Comparison of ENCODE assay signal across 9 mouse cellular contexts in the genomic region with DNA sequence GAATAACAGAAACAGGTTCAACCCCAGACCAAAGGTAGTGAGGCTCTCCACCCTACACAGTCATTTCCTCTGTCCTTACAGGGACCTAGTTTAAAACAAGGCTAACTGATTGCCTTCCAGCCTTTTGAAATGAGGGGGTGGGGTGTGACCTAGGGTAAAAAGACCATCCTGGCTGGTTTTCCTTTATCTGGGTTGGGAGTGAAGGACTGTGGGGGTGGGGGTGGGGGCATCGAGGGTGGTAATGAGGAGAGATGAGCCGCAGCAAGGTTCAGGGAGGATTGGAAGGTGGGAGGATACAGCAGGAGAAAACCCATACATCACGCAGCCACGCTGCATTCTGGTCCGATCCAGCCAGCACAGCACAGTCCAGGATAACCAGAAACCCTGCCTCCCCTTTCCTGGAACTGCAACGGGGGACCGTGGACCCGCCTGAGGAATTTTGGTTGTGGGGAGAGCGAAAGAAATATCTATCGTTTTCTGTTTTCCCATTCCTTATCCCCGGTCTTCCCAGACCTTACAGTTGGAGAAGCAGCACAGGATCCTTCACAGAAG. TPM values are rescaled to one million over a fixed set of nuclear protein-coding genes. Genes with fewer than 3 reads are reported as not detected.
DNase-seq lines count a peak whose midpoint lies in the region; ATAC-seq lines count a peak whose summit lies in the region.
"Had no signal": no experiment of that assay in that cellular context is flagged by ENCODE, and none has a peak within 500 bp of the region (broad histone marks: within the 10 kb centered on the region; RNA-seq: fewer than 3 reads in every experiment).

No protein-coding gene starts in this region.

- H3K4me3 ChIP-seq in liver, embryonic 13.5 days (replicated peaks) = no peak overlapping the region
- peak overlapping the region; percentile 47 for H3K4me3 ChIP-seq in hindbrain, embryonic 11.5 days (ENCODE audit: low read depth, low read length)
- peak overlapping the region; percentile 53 for H3K4me3 ChIP-seq in neural tube, embryonic 13.5 days
- H3K4me3 ChIP-seq: lung, embryonic 15.5 days had no signal

- H3K9ac ChIP-seq in liver, embryonic 13.5 days = no peak overlapping the region
- peak overlapping the region; percentile 59 for H3K9ac ChIP-seq in hindbrain, embryonic 11.5 days (ENCODE audit: low read depth, low read length)
- peak overlapping the region; percentile 74 for H3K9ac ChIP-seq in neural tube, embryonic 13.5 days
- H3K9ac ChIP-seq: lung, embryonic 15.5 days had no signal

- peak; percentile 22 to 30 for DNase-seq in frontal cortex, postnatal 36 days (ENCODE audit: low spot score in 2 of 2)
- no peak for DNase-seq in frontal cortex, postnatal 10 days (ENCODE audit: low spot score in 2 of 2)
- no peak for DNase-seq in liver, embryonic 13.5 days
- no peak for DNase-seq in liver
- peak; percentile 30 for DNase-seq in hindbrain, embryonic 11.5 days (ENCODE audit: low spot score)
- DNase-seq in thymus, postnatal 25 days = no peak
- no peak for DNase-seq in yolk sac, embryonic 10.5 days (ENCODE audit: low spot score)

- ATAC-seq in liver, embryonic 13.5 days (ENCODE audit: low read depth) = no peak
- peak; percentile 37 for ATAC-seq in hindbrain, embryonic 11.5 days (ENCODE audit: low FRiP score)
- peak; percentile 25; the same call in 1 of the 2 replicates for ATAC-seq in neural tube, embryonic 13.5 days (ENCODE audit: low read depth)

- WGBS in liver, embryonic 13.5 days (ENCODE audit: insufficient replicate concordance) = 29% methylated on average over 11 of the region's 11 CpGs
- 22% methylated on average over 11 of the region's 11 CpGs for WGBS in hindbrain, embryonic 11.5 days
- 10% methylated on average over 11 of the region's 11 CpGs for WGBS in neural tube, embryonic 13.5 days

- H3K4me1 ChIP-seq in liver, embryonic 13.5 days (replicated peaks) = peaks cover 21% of the 10 kb centered on the region
- peaks cover 14% of the 10 kb centered on the region for H3K4me1 ChIP-seq in hindbrain, embryonic 11.5 days (replicated peaks; ENCODE audit: control insufficient read depth, insufficient read depth, low read length)
- H3K4me1 ChIP-seq in neural tube, embryonic 13.5 days (replicated peaks) = peaks cover 49% of the 10 kb centered on the region

- 0 out of 2 replicates have a peak overlapping the region, but pooled peaks have one; percentile 8 for H3K4me2 ChIP-seq in liver, embryonic 13.5 days
- peak overlapping the region; percentile 83 for H3K4me2 ChIP-seq in hindbrain, embryonic 11.5 days (replicated peaks; ENCODE audit: low read depth, low read length)
- H3K4me2 ChIP-seq in neural tube, embryonic 13.5 days = peak overlapping the region; percentile 98

- H3K36me3 ChIP-seq in liver, embryonic 13.5 days = no peaks in the 10 kb centered on the region
- H3K36me3 ChIP-seq in hindbrain, embryonic 11.5 days (ENCODE audit: control insufficient read depth, insufficient read depth, low read length) = no peaks in the 10 kb centered on the region
- 0 out of 2 replicates have a peak, but pooled peaks cover 6% of the 10 kb centered on the region for H3K36me3 ChIP-seq in neural tube, embryonic 13.5 days
- H3K36me3 ChIP-seq: lung, embryonic 15.5 days had no signal

- H3K9me3 ChIP-seq in liver, embryonic 13.5 days (replicated peaks) = no peaks in the 10 kb centered on the region
- H3K9me3 ChIP-seq in hindbrain, embryonic 11.5 days (ENCODE audit: control insufficient read depth, low read length) = no peaks in the 10 kb centered on the region
- H3K9me3 ChIP-seq in neural tube, embryonic 13.5 days = no peaks in the 10 kb centered on the region
- H3K9me3 ChIP-seq: lung, embryonic 15.5 days had no signal

- H3K27ac ChIP-seq in liver, embryonic 13.5 days = no peak overlapping the region
- H3K27ac ChIP-seq in hindbrain, embryonic 11.5 days (ENCODE audit: low read depth, low read length) = 0 out of 2 replicates have a peak overlapping the region, but pooled peaks have one; percentile 1
- peak overlapping the region; percentile 78 for H3K27ac ChIP-seq in neural tube, embryonic 13.5 days (replicated peaks)
- H3K27ac ChIP-seq: lung, embryonic 15.5 days had no signal

- H3K27me3 ChIP-seq in liver, embryonic 13.5 days = peaks cover 83% of the 10 kb centered on the region
- H3K27me3 ChIP-seq in hindbrain, embryonic 11.5 days (ENCODE audit: control insufficient read depth, insufficient read depth, low read length) = peaks cover 11% of the 10 kb centered on the region
- H3K27me3 ChIP-seq in neural tube, embryonic 13.5 days = peaks cover 5% of the 10 kb centered on the region; the same call in 1 of the 2 replicates

RNA-seq across cellular contexts. Expression of a gene that starts 2.2 kb away (rescaled TPM):
- 0.35 and 0.37 TPM in 2 replicates for polyA plus RNA-seq in liver, embryonic 13.5 days (2015; fragmentation: Nextera tagmentation; extraction: Ambion mirVana)
- 5.2 and 5.9 TPM in 2 replicates for polyA plus RNA-seq in hindbrain, embryonic 11.5 days (2014; fragmentation: Nextera tagmentation; extraction: Ambion mirVana)
- polyA plus RNA-seq in neural tube, embryonic 13.5 days (2015; fragmentation: Nextera tagmentation; extraction: Ambion mirVana) = 6.2 and 7.4 TPM in 2 replicates

RNA-seq across cellular contexts. Expression of a gene that starts 12.4 kb away (rescaled TPM):
- polyA plus RNA-seq in liver, embryonic 13.5 days (2015; fragmentation: Nextera tagmentation; extraction: Ambion mirVana) = 14.7 and 15.5 TPM in 2 replicates
- polyA plus RNA-seq in hindbrain, embryonic 11.5 days (2014; fragmentation: Nextera tagmentation; extraction: Ambion mirVana) = 21.7 and 33.0 TPM in 2 replicates
- polyA plus RNA-seq in neural tube, embryonic 13.5 days (2015; fragmentation: Nextera tagmentation; extraction: Ambion mirVana) = 20.5 and 21.7 TPM in 2 replicates

RNA-seq across cellular contexts. Expression of a gene that starts 32.9 kb away (rescaled TPM):
- 0.06 TPM in 1 of 2 replicates, not detected in the other for polyA plus RNA-seq in liver, embryonic 13.5 days (2015; fragmentation: Nextera tagmentation; extraction: Ambion mirVana)
- 2.4 and 3.0 TPM in 2 replicates for polyA plus RNA-seq in hindbrain, embryonic 11.5 days (2014; fragmentation: Nextera tagmentation; extraction: Ambion mirVana)
- polyA plus RNA-seq in neural tube, embryonic 13.5 days (2015; fragmentation: Nextera tagmentation; extraction: Ambion mirVana) = 2.2 and 4.1 TPM in 2 replicates

RNA-seq across cellular contexts. Expression of a gene that starts 44.4 kb away (rescaled TPM):
- 1.4 and 1.5 TPM in 2 replicates for polyA plus RNA-seq in liver, embryonic 13.5 days (2015; fragmentation: Nextera tagmentation; extraction: Ambion mirVana)
- 41.3 and 42.9 TPM in 2 replicates for polyA plus RNA-seq in hindbrain, embryonic 11.5 days (2014; fragmentation: Nextera tagmentation; extraction: Ambion mirVana)
- 124 and 137 TPM in 2 replicates for polyA plus RNA-seq in neural tube, embryonic 13.5 days (2015; fragmentation: Nextera tagmentation; extraction: Ambion mirVana)

RNA-seq across cellular contexts. Expression of a gene that starts 52.9 kb away (rescaled TPM):
- 91.3 and 91.7 TPM in 2 replicates for polyA plus RNA-seq in liver, embryonic 13.5 days (2015; fragmentation: Nextera tagmentation; extraction: Ambion mirVana)
- 13.0 and 15.5 TPM in 2 replicates for polyA plus RNA-seq in hindbrain, embryonic 11.5 days (2014; fragmentation: Nextera tagmentation; extraction: Ambion mirVana)
- polyA plus RNA-seq in neural tube, embryonic 13.5 days (2015; fragmentation: Nextera tagmentation; extraction: Ambion mirVana) = 8.1 and 10.9 TPM in 2 replicates

Comparison
In these comparisons a context has a peak if more than half of its experiments do, and no peak if none do; other contexts are left out.
1. DNase-seq: peak in frontal cortex, postnatal 36 days (2 of 2) and hindbrain, embryonic 11.5 days (single experiment); none in frontal cortex, postnatal 10 days (0 of 2), liver, embryonic 13.5 days (single experiment), liver (single experiment), thymus, postnatal 25 days (single experiment) and yolk sac, embryonic 10.5 days (single experiment).
2. H3K4me2 ChIP-seq: peak in every context shown above with its lines; median percentile 98 in neural tube, embryonic 13.5 days; 83 in hindbrain, embryonic 11.5 days; 8 in liver, embryonic 13.5 days.